Mouse (Mus musculus) spleen, adult 2 months (tissue): ENCODE data around the gene Abr.

Experiments used
- CTCF ChIP-seq: fragments of 200-500 bp; IDR thresholded peaks from 2 replicates; pipeline ENCODE4 v1.5.1; 2011; ENCODE audit warnings: mild to moderate bottlenecking, inconsistent platforms; ENCODE audit not compliant: insufficient read depth, insufficient read length, insufficient replicate concordance; ENCODE audit errors: extremely low read depth
- POLR2A ChIP-seq: fragments of 200-500 bp; IDR thresholded peaks from 2 replicates; pipeline ENCODE4 v1.6.1; 2011; ENCODE audit warnings: low read depth, low read length, inconsistent platforms

DNA sequence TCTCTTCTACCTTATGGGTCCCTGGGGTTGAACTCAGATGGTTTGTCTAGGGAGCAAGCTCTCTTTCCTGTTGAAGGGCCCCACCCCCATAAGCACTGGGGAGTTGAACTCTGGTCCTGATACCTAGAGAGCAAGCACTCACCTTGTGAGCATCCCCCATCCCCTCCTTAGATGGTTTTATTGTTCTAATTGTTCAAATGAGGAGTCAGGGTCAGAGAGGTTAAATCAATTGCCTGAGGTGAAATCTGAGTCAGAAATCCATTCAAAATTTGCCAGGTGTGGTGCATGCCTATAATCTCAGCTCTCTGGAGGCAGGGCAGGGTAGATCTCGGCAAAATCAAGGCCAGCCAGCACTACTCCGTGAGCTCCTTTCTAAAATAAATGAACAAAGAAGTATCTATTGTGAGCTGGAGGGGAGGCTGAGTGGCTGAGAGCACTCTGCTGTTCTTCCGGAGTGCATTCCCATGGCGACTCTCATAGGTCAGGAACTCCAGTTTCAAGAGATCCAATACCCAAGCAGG lies 35.4 kb upstream of the Abr start:
- TF ChIP-seq CTCF = no peak
- TF ChIP-seq POLR2A = no peak
